In genomic region chr13:32481444-32482058, GRCm38 (mm10) we compare ENCODE assay signal across 22 mouse cellular contexts.
DNase-seq lines count a peak whose midpoint lies in the region; ATAC-seq and TF ChIP-seq lines count a peak whose summit lies in the region.
"Had no signal": no experiment of that assay in that cellular context is flagged by ENCODE, and none has a peak within 500 bp of the region (broad histone marks: within the 10 kb centered on the region; RNA-seq: fewer than 3 reads in every experiment).

No protein-coding gene starts in this region.

- no peaks in the 10 kb centered on the region for H3K9me3 ChIP-seq in kidney, embryonic 16.5 days (ENCODE audit: low read length)
- no peaks in the 10 kb centered on the region for H3K9me3 ChIP-seq in embryonic facial prominence, embryonic 13.5 days
- no peaks in the 10 kb centered on the region for H3K9me3 ChIP-seq in limb, embryonic 13.5 days
- no peaks in the 10 kb centered on the region for H3K9me3 ChIP-seq in intestine, postnatal 0 days (ENCODE audit: control insufficient read depth)
- no peaks in the 10 kb centered on the region for H3K9me3 ChIP-seq in hindbrain, postnatal 0 days (ENCODE audit: low read length)
- H3K9me3 ChIP-seq: hindbrain, embryonic 15.5 days; midbrain, embryonic 10.5 days had no signal

- peak overlapping the region; percentile 48; the same call in 1 of the 2 replicates for H3K27ac ChIP-seq in kidney, embryonic 16.5 days (ENCODE audit: low read length)
- peak overlapping the region; percentile 8 for H3K27ac ChIP-seq in embryonic facial prominence, embryonic 13.5 days
- peak overlapping the region; percentile 72 for H3K27ac ChIP-seq in limb, embryonic 13.5 days
- H3K27ac ChIP-seq in intestine, postnatal 0 days (ENCODE audit: low read depth, low read length), result no peak overlapping the region
- no peak overlapping the region for H3K27ac ChIP-seq in hindbrain, postnatal 0 days
- H3K27ac ChIP-seq: gastrocnemius, adult 2 months; heart, adult 2 months; hindbrain, embryonic 15.5 days; midbrain, embryonic 10.5 days had no signal

- no peak for DNase-seq in kidney, postnatal 36 days
- peak; percentile 30 for DNase-seq in embryo, embryonic 10.5 days (ENCODE audit: low spot score)
- no peak for DNase-seq in hindbrain, postnatal 0 days (ENCODE audit: low spot score)
- DNase-seq: adrenal gland, postnatal 36 days; B cell, adult 2 months; cerebellum, adult 11-12 months; cerebellum, postnatal 25 days; gastrocnemius, adult 2 months; heart, adult 2 months; heart, postnatal 36 days; liver; liver, postnatal 0 days; lung, postnatal 4 days; retina, postnatal 1 day; right cerebral cortex, postnatal 4 days had no signal

- ATAC-seq in kidney, embryonic 16.5 days (ENCODE audit: low FRiP score, low TSS enrichment), result peak; percentile 62; the same call in 1 of the 2 replicates
- peak; percentile 72; the same call in 1 of the 2 replicates for ATAC-seq in embryonic facial prominence, embryonic 13.5 days (ENCODE audit: insufficient number of reproducible peaks, insufficient read depth, low FRiP score, low TSS enrichment, low read depth)
- ATAC-seq in limb, embryonic 13.5 days (ENCODE audit: low FRiP score, low read depth), result peak; percentile 82
- no peak for ATAC-seq in intestine, postnatal 0 days
- no peak for ATAC-seq in hindbrain, postnatal 0 days
- ATAC-seq: intestine, embryonic 16.5 days; liver, postnatal 0 days had no signal

- peaks cover 27% of the 10 kb centered on the region for H3K4me1 ChIP-seq in kidney, embryonic 16.5 days (ENCODE audit: insufficient read depth, low read length)
- H3K4me1 ChIP-seq in embryonic facial prominence, embryonic 13.5 days, result peaks cover 40% of the 10 kb centered on the region
- peaks cover 47% of the 10 kb centered on the region for H3K4me1 ChIP-seq in limb, embryonic 13.5 days
- H3K4me1 ChIP-seq in intestine, postnatal 0 days (replicated peaks; ENCODE audit: control insufficient read depth, insufficient read depth, low read length), result no peaks in the 10 kb centered on the region
- no peaks in the 10 kb centered on the region for H3K4me1 ChIP-seq in hindbrain, postnatal 0 days (ENCODE audit: insufficient read depth, low read length)
- H3K4me1 ChIP-seq: hindbrain, embryonic 15.5 days had no signal

- WGBS in kidney, embryonic 16.5 days, result 55% methylated on average over 8 of the region's 8 CpGs
- 38% methylated on average over 8 of the region's 8 CpGs for WGBS in embryonic facial prominence, embryonic 13.5 days
- WGBS in limb, embryonic 13.5 days, result 11% methylated on average over 8 of the region's 8 CpGs
- WGBS in intestine, postnatal 0 days, result 80% methylated on average over 8 of the region's 8 CpGs
- WGBS in hindbrain, postnatal 0 days, result 84% methylated on average over 8 of the region's 8 CpGs

- H3K36me3 ChIP-seq in kidney, embryonic 16.5 days (ENCODE audit: insufficient read depth, low read length), result no peaks in the 10 kb centered on the region
- no peaks in the 10 kb centered on the region for H3K36me3 ChIP-seq in embryonic facial prominence, embryonic 13.5 days
- no peaks in the 10 kb centered on the region for H3K36me3 ChIP-seq in limb, embryonic 13.5 days
- H3K36me3 ChIP-seq in intestine, postnatal 0 days (ENCODE audit: control insufficient read depth, insufficient read depth), result no peaks in the 10 kb centered on the region
- H3K36me3 ChIP-seq in hindbrain, postnatal 0 days (ENCODE audit: insufficient read depth, low read length), result no peaks in the 10 kb centered on the region
- H3K36me3 ChIP-seq: hindbrain, embryonic 15.5 days; midbrain, embryonic 10.5 days had no signal

- H3K27me3 ChIP-seq in kidney, embryonic 16.5 days (ENCODE audit: insufficient read depth, low read length), result no peaks in the 10 kb centered on the region
- H3K27me3 ChIP-seq in embryonic facial prominence, embryonic 13.5 days, result 0 out of 2 replicates have a peak, but pooled peaks cover 2% of the 10 kb centered on the region
- H3K27me3 ChIP-seq in limb, embryonic 13.5 days, result peaks cover 47% of the 10 kb centered on the region
- H3K27me3 ChIP-seq in intestine, postnatal 0 days (replicated peaks; ENCODE audit: control insufficient read depth, insufficient read depth, low read length), result no peaks in the 10 kb centered on the region
- no peaks in the 10 kb centered on the region for H3K27me3 ChIP-seq in hindbrain, postnatal 0 days (ENCODE audit: insufficient read depth, low read length)
- H3K27me3 ChIP-seq: hindbrain, embryonic 15.5 days had no signal

- no peak overlapping the region for H3K4me3 ChIP-seq in kidney, embryonic 16.5 days (ENCODE audit: low read length)
- no peak overlapping the region for H3K4me3 ChIP-seq in embryonic facial prominence, embryonic 13.5 days
- no peak overlapping the region for H3K4me3 ChIP-seq in limb, embryonic 13.5 days
- H3K4me3 ChIP-seq in intestine, postnatal 0 days (ENCODE audit: low read depth, low read length), result no peak overlapping the region
- no peak overlapping the region for H3K4me3 ChIP-seq in hindbrain, postnatal 0 days (ENCODE audit: low read length)
- H3K4me3 ChIP-seq: gastrocnemius, adult 2 months; heart, adult 2 months; hindbrain, embryonic 15.5 days; midbrain, embryonic 10.5 days had no signal

- H3K9ac ChIP-seq in kidney, embryonic 16.5 days (replicated peaks; ENCODE audit: low read length), result no peak overlapping the region
- no peak overlapping the region for H3K9ac ChIP-seq in embryonic facial prominence, embryonic 13.5 days
- H3K9ac ChIP-seq in limb, embryonic 13.5 days, result no peak overlapping the region
- H3K9ac ChIP-seq in intestine, postnatal 0 days (ENCODE audit: low read depth, low read length), result no peak overlapping the region
- no peak overlapping the region for H3K9ac ChIP-seq in hindbrain, postnatal 0 days (replicated peaks; ENCODE audit: low read length)
- H3K9ac ChIP-seq: hindbrain, embryonic 15.5 days; liver, postnatal 0 days had no signal

- TF ChIP-seq CTCF in intestine, postnatal 0 days (IDR thresholded peaks at IDR 0.05; ENCODE audit: low read depth), result no peak
- no peak for TF ChIP-seq CTCF in hindbrain, postnatal 0 days (IDR thresholded peaks at IDR 0.05; ENCODE audit: low read depth)

- H3K4me2 ChIP-seq in kidney, embryonic 16.5 days (replicated peaks; ENCODE audit: low read depth, low read length), result no peak overlapping the region
- H3K4me2 ChIP-seq in embryonic facial prominence, embryonic 13.5 days, result no peak overlapping the region
- 0 out of 2 replicates have a peak overlapping the region, but pooled peaks have one; percentile 9 for H3K4me2 ChIP-seq in limb, embryonic 13.5 days (replicated peaks)
- H3K4me2 ChIP-seq in intestine, postnatal 0 days (replicated peaks; ENCODE audit: low read depth), result no peak overlapping the region
- H3K4me2 ChIP-seq in hindbrain, postnatal 0 days (ENCODE audit: low read depth, low read length), result no peak overlapping the region
- H3K4me2 ChIP-seq: hindbrain, embryonic 15.5 days had no signal

Comparison
In these comparisons a context has a peak if more than half of its experiments do, and no peak if none do; other contexts are left out.
1. ATAC-seq: peak in kidney, embryonic 16.5 days (single experiment), embryonic facial prominence, embryonic 13.5 days (single experiment) and limb, embryonic 13.5 days (single experiment); none in intestine, postnatal 0 days (single experiment) and hindbrain, postnatal 0 days (single experiment).
2. H3K27ac ChIP-seq: peak in kidney, embryonic 16.5 days (single experiment), embryonic facial prominence, embryonic 13.5 days (single experiment) and limb, embryonic 13.5 days (single experiment); none in intestine, postnatal 0 days (single experiment) and hindbrain, postnatal 0 days (single experiment).